Mouse (Mus musculus) midbrain, embryonic 12.5 days (tissue): ENCODE results near the gene Dvl1. TPM values are rescaled to one million over a fixed set of nuclear protein-coding genes. Genes with fewer than 3 reads are reported as not detected.
A peak's percentile ranks its signal among the peaks of the same experiment; 100 is the strongest.

Experiments
- ATAC-seq: fragments of 200-750 bp; cut with Nextera tagmentation; 2 replicates; pipeline ENCODE4 v1.8.0; 2017; ENCODE audit warnings: low read depth, moderate TSS enrichment, moderate library complexity; ENCODE audit not compliant: low FRiP score
- H3K27ac ChIP-seq: fragments of 300-500 bp; sonication (generic); replicated peaks from 2 replicates; pipeline ENCODE4 v1.5.1; 2016; ENCODE audit warnings: mild to moderate bottlenecking
- H3K27me3 ChIP-seq: fragments of 300-500 bp; sonication (generic); 2 replicates; pipeline ENCODE4 v1.6.1; 2016; ENCODE audit warnings: mild to moderate bottlenecking
- H3K36me3 ChIP-seq: fragments of 300-500 bp; sonication (generic); 2 replicates; pipeline ENCODE4 v1.6.1; 2016
- H3K4me1 ChIP-seq: fragments of 300-500 bp; sonication (generic); 2 replicates; pipeline ENCODE4 v1.6.1; 2016
- H3K4me2 ChIP-seq: fragments of 300-500 bp; sonication (generic); replicated peaks from 2 replicates; pipeline ENCODE4 v1.6.1; 2016; ENCODE audit warnings: mild to moderate bottlenecking, moderate library complexity
- H3K4me3 ChIP-seq: fragments of 300-500 bp; sonication (generic); 2 replicates; pipeline ENCODE4 v1.5.1; 2016; ENCODE audit warnings: mild to moderate bottlenecking
- H3K9ac ChIP-seq: fragments of 300-500 bp; sonication (generic); replicated peaks from 2 replicates; pipeline ENCODE4 v1.6.1; 2016; ENCODE audit warnings: mild to moderate bottlenecking, moderate library complexity
- H3K9me3 ChIP-seq: fragments of 300-500 bp; sonication (generic); 2 replicates; pipeline ENCODE4 v1.6.1; 2016; ENCODE audit warnings: mild to moderate bottlenecking
- WGBS: fragments of 180-500 bp; shearing (Covaris S2); methylation state at CpG from one replicate; pipeline ENCODE4 v1.1.7; 2016; 5-methylcytosine and 5-hydroxymethylcytosine counted together
- polyA plus RNA-seq: library from polyadenylated mRNA; unstranded; fragments of >200 nt; fragmentation: Nextera tagmentation; extraction: Ambion mirVana; gene quantifications from 2 replicates; pipeline ENCODE4 v1.2.1, GENCODE M21; 2016

Dvl1 gene
- polyA plus RNA-seq, 1 experiment from 2014 or later, result 8.4 TPM

- Histone ChIP-seq H3K4me1 (peaks cover 28% of the 10 kb centered on the region), H3K9me3 (no peaks in the 10 kb centered on the region), H3K27me3 (no peaks in the 10 kb centered on the region), H3K9ac (no peak overlapping the region), H3K27ac (no peak overlapping the region), H3K4me2 (no peak overlapping the region), H3K4me3 (no peak overlapping the region), H3K36me3 (peaks cover 51% of the 10 kb centered on the region)
- WGBS, result 87% methylated on average over 5 of the region's 5 CpGs
- ATAC-seq, result no peak
Observed at GRCm38 (mm10) chr4:155889316-155889715, 42.1 kb downstream of the Dvl1 start.

- Histone ChIP-seq H3K36me3 (peaks cover 39% of the 10 kb centered on the region), H3K4me1 (peaks cover 42% of the 10 kb centered on the region), H3K27ac (no peak overlapping the region), H3K4me2 (peak overlapping the region; percentile 96), H3K4me3 (peak overlapping the region; percentile 94), H3K27me3 (no peaks in the 10 kb centered on the region), H3K9ac (peak overlapping the region; percentile 94), H3K9me3 (no peaks in the 10 kb centered on the region)
- under 1% methylated on average over 34 of the region's 34 CpGs for WGBS
- 0 out of 2 replicates have a peak, but pooled peaks have one; percentile 0 for ATAC-seq
Observed at GRCm38 (mm10) chr4:155891011-155891471, 43.8 kb downstream of the Dvl1 start.

- Histone ChIP-seq H3K27ac (peak within 1 kb of the TSS; percentile 99), H3K36me3 (peaks cover 39% of the 10 kb centered on the region), H3K9ac (peak within 1 kb of the TSS; percentile 94), H3K4me3 (peak within 1 kb of the TSS; percentile 94), H3K4me1 (peaks cover 42% of the 10 kb centered on the region), H3K27me3 (no peaks in the 10 kb centered on the region), H3K9me3 (no peaks in the 10 kb centered on the region), H3K4me2 (peak within 1 kb of the TSS; percentile 96)
- under 1% methylated on average over 51 of the region's 52 CpGs for WGBS
- peak; percentile 89 for ATAC-seq
Observed at GRCm38 (mm10) chr4:155891551-155892001, 44.4 kb downstream of the Dvl1 start, which contains the start of the genes Pusl1 and Acap3. Gene Pusl1, minus strand, starts transcription at chr4:155891781. Gene Acap3, plus strand, starts transcription at chr4:155891822.

GRCm38 (mm10) chr4:155892017-155892416 is 44.8 kb downstream of the Dvl1 start:
- Histone ChIP-seq H3K4me2 (peak overlapping the region; percentile 96), H3K27me3 (no peaks in the 10 kb centered on the region), H3K4me1 (peaks cover 42% of the 10 kb centered on the region), H3K4me3 (peak overlapping the region; percentile 94), H3K9ac (peak overlapping the region; percentile 94), H3K36me3 (peaks cover 39% of the 10 kb centered on the region), H3K27ac (peak overlapping the region; percentile 99), H3K9me3 (no peaks in the 10 kb centered on the region)
- ATAC-seq, result peak; percentile 91
- WGBS, result under 1% methylated on average over 46 of the region's 56 CpGs

GRCm38 (mm10) chr4:155892438-155893211 is 45.4 kb downstream of the Dvl1 start:
- Histone ChIP-seq H3K4me1 (peaks cover 42% of the 10 kb centered on the region), H3K9me3 (no peaks in the 10 kb centered on the region), H3K27ac (peak overlapping the region; percentile 99), H3K27me3 (no peaks in the 10 kb centered on the region), H3K4me3 (peak overlapping the region; percentile 94), H3K4me2 (peak overlapping the region; percentile 96), H3K36me3 (peaks cover 36% of the 10 kb centered on the region), H3K9ac (peak overlapping the region; percentile 94)
- WGBS, result 7% methylated on average over 34 of the region's 37 CpGs
- ATAC-seq, result peak; percentile 64

- H3K4me1 ChIP-seq, result peaks cover 42% of the 10 kb centered on the region
- no peaks in the 10 kb centered on the region for H3K27me3 ChIP-seq
- 75% methylated on average over 7 of the region's 8 CpGs for WGBS
Observed at GRCm38 (mm10) chr4:155893212-155893690, 46.0 kb downstream of the Dvl1 start.

GRCm38 (mm10) chr4:155894311-155894881 is 47.2 kb downstream of the Dvl1 start:
- Histone ChIP-seq H3K27me3 (no peaks in the 10 kb centered on the region), H3K4me3 (peak overlapping the region; percentile 94), H3K36me3 (peaks cover 33% of the 10 kb centered on the region), H3K27ac (peak overlapping the region; percentile 15; the same call in 1 of the 2 replicates), H3K4me2 (peak overlapping the region; percentile 96), H3K9ac (peak overlapping the region; percentile 94), H3K9me3 (no peaks in the 10 kb centered on the region), H3K4me1 (peaks cover 42% of the 10 kb centered on the region)
- WGBS, result 42% methylated on average over 8 of the region's 8 CpGs
- no peak for ATAC-seq

More at GRCm38 (mm10) chr4:155893212-155893690, 46.0 kb downstream of the Dvl1 start:
- ATAC-seq, result no peak
- peak overlapping the region; percentile 96 for H3K4me2 ChIP-seq
- H3K9ac ChIP-seq, result peak overlapping the region; percentile 94
- peaks cover 33% of the 10 kb centered on the region for H3K36me3 ChIP-seq
- H3K27ac ChIP-seq, result no peak overlapping the region
- H3K4me3 ChIP-seq, result peak overlapping the region; percentile 94
- no peaks in the 10 kb centered on the region for H3K9me3 ChIP-seq

GRCm38 (mm10) chr4:155895216-155895615 is 48.0 kb downstream of the Dvl1 start:
- Histone ChIP-seq H3K27ac (peak overlapping the region; percentile 11; the same call in 1 of the 2 replicates), H3K9ac (no peak overlapping the region), H3K9me3 (no peaks in the 10 kb centered on the region), H3K27me3 (no peaks in the 10 kb centered on the region), H3K4me2 (peak overlapping the region; percentile 96), H3K36me3 (peaks cover 40% of the 10 kb centered on the region), H3K4me1 (peaks cover 39% of the 10 kb centered on the region), H3K4me3 (peak overlapping the region; percentile 94; the same call in 1 of the 2 replicates)
- 37% methylated on average over 6 of the region's 6 CpGs for WGBS
- no peak for ATAC-seq

GRCm38 (mm10) chr4:155895826-155896225 is 48.6 kb downstream of the Dvl1 start:
- no peak overlapping the region for H3K4me3 ChIP-seq
- 0 out of 2 replicates have a peak overlapping the region, but pooled peaks have one; percentile 96 for H3K4me2 ChIP-seq
- WGBS, result 96% methylated on average over 4 of the region's 4 CpGs
- ATAC-seq, result no peak
- no peak overlapping the region for H3K9ac ChIP-seq
- H3K9me3 ChIP-seq, result no peaks in the 10 kb centered on the region
- no peaks in the 10 kb centered on the region for H3K27me3 ChIP-seq
- peaks cover 46% of the 10 kb centered on the region for H3K36me3 ChIP-seq
- H3K27ac ChIP-seq, result no peak overlapping the region
- H3K4me1 ChIP-seq, result peaks cover 33% of the 10 kb centered on the region

- no peak overlapping the region for H3K9ac ChIP-seq
- peaks cover 30% of the 10 kb centered on the region for H3K4me1 ChIP-seq
- 98% methylated on average over 12 of the region's 12 CpGs for WGBS
- ATAC-seq, result no peak
- no peak overlapping the region for H3K4me3 ChIP-seq
- H3K4me2 ChIP-seq, result no peak overlapping the region
- no peak overlapping the region for H3K27ac ChIP-seq
- H3K9me3 ChIP-seq, result no peaks in the 10 kb centered on the region
- no peaks in the 10 kb centered on the region for H3K27me3 ChIP-seq
- H3K36me3 ChIP-seq, result peaks cover 52% of the 10 kb centered on the region
Observed at GRCm38 (mm10) chr4:155896461-155896860, 49.3 kb downstream of the Dvl1 start.

GRCm38 (mm10) chr4:155898318-155898717 is 51.1 kb downstream of the Dvl1 start:
- Histone ChIP-seq H3K9me3 (no peaks in the 10 kb centered on the region), H3K27ac (no peak overlapping the region), H3K36me3 (peaks cover 71% of the 10 kb centered on the region), H3K4me2 (no peak overlapping the region), H3K9ac (no peak overlapping the region), H3K4me3 (no peak overlapping the region), H3K27me3 (no peaks in the 10 kb centered on the region), H3K4me1 (peaks cover 23% of the 10 kb centered on the region)
- 88% methylated on average over 2 of the region's 2 CpGs for WGBS
- no peak for ATAC-seq

GRCm38 (mm10) chr4:155899355-155899754 is 52.2 kb downstream of the Dvl1 start:
- Histone ChIP-seq H3K4me3 (no peak overlapping the region), H3K27me3 (no peaks in the 10 kb centered on the region), H3K36me3 (peaks cover 81% of the 10 kb centered on the region), H3K27ac (no peak overlapping the region), H3K9me3 (no peaks in the 10 kb centered on the region), H3K9ac (no peak overlapping the region), H3K4me1 (peaks cover 13% of the 10 kb centered on the region), H3K4me2 (no peak overlapping the region)
- ATAC-seq, result no peak
- 97% methylated on average over 7 of the region's 7 CpGs for WGBS
